Mouse (Mus musculus) intestine, embryonic 14.5 days (tissue): ENCODE results near the gene Abraxas2. TPM values are rescaled to one million over a fixed set of nuclear protein-coding genes. Genes with fewer than 3 reads are reported as not detected.

Source experiments
- ATAC-seq: fragments of 200-750 bp; cut with Nextera tagmentation; replicated peaks from 2 replicates; pipeline ENCODE4 v1.8.0; 2017; ENCODE audit warnings: low read depth, moderate number of reproducible peaks, moderate TSS enrichment, moderate library complexity; ENCODE audit not compliant: low FRiP score, low TSS enrichment
- DNase-seq: peaks from one replicate; pipeline ENCODE4 v3.0.0-alpha.2; 2018; ENCODE audit warnings: low spot score
- H3K27ac ChIP-seq: fragments of 300-500 bp; sonication (generic); 2 replicates; pipeline ENCODE4 v1.5.1; 2014; ENCODE audit warnings: low read depth, mild to moderate bottlenecking, control low read depth
- H3K27me3 ChIP-seq: fragments of 300-500 bp; sonication (generic); replicated peaks from 2 replicates; pipeline ENCODE4 v1.6.1; 2014; ENCODE audit warnings: low read length, control low read depth; ENCODE audit not compliant: control insufficient read depth, insufficient read depth
- H3K36me3 ChIP-seq: fragments of 300-500 bp; sonication (generic); 2 replicates; pipeline ENCODE4 v1.6.1; 2014; ENCODE audit warnings: low read length, control low read depth; ENCODE audit not compliant: control insufficient read depth, insufficient read depth
- H3K4me1 ChIP-seq: fragments of 300-500 bp; sonication (generic); replicated peaks from 2 replicates; pipeline ENCODE4 v1.6.1; 2014; ENCODE audit warnings: low read length, control low read depth, mixed read lengths; ENCODE audit not compliant: control insufficient read depth, insufficient read depth
- H3K4me2 ChIP-seq: fragments of 300-500 bp; sonication (generic); 2 replicates; pipeline ENCODE4 v1.6.1; 2014; ENCODE audit warnings: low read length
- H3K4me3 ChIP-seq: fragments of 300-500 bp; sonication (generic); 2 replicates; pipeline ENCODE4 v1.5.1; 2014; ENCODE audit warnings: low read depth, low read length, control low read depth, mixed read lengths
- H3K9ac ChIP-seq: fragments of 300-500 bp; sonication (generic); 2 replicates; pipeline ENCODE4 v1.6.1; 2014; ENCODE audit warnings: mild to moderate bottlenecking, low read length
- H3K9me3 ChIP-seq: fragments of 300-500 bp; sonication (generic); 2 replicates; pipeline ENCODE4 v1.6.1; 2016; ENCODE audit warnings: low read length, control low read depth; ENCODE audit not compliant: control insufficient read depth
- WGBS: fragments of 180-500 bp; shearing (Covaris S2); extraction: QIAGEN DNeasy Blood & Tissue Kit; methylation state at CpG from one replicate; pipeline ENCODE4 v1.1.7; 2014; 5-methylcytosine and 5-hydroxymethylcytosine counted together
- polyA plus RNA-seq: library from polyadenylated mRNA; unstranded; fragments of >200 nt; fragmentation: Nextera tagmentation; extraction: Ambion mirVana; gene quantifications from 2 replicates; pipeline ENCODE4 v1.2.1, GENCODE M21; 2014

The Abraxas2 gene
- polyA plus RNA-seq, 1 experiment from 2014 or later, result 33.5 TPM

DNA sequence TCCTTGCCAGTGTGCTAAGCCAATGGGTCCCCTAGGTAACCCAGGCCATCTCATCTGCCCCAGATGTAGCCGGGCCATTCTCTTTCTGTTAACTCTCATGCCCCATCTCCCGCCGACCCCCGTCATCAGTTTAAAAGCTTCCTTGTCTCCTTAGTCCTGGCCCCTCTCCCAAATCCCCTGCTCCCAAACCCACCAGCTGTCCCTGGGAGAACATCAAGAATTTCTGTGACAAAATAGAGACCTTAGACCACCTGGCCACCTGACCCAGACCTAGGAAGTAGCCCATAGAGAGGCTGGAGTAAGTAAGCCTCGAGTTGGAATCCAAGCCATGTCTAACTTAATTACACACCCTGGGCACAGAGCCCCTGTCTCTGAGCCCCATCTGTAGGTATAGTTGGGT lies 31.2 kb downstream of the Abraxas2 start:
- Histone ChIP-seq H3K27ac (no peak overlapping the region), H3K9me3 (no peaks in the 10 kb centered on the region), H3K36me3 (0 out of 2 replicates have a peak, but pooled peaks cover 5% of the 10 kb centered on the region), H3K4me1 (0 out of 2 replicates have a peak, but pooled peaks cover 4% of the 10 kb centered on the region), H3K4me2 (no peak overlapping the region), H3K27me3 (no peaks in the 10 kb centered on the region), H3K9ac (no peak overlapping the region), H3K4me3 (no peak overlapping the region)
- ATAC-seq (no peak), DNase-seq (no peak)
- WGBS, result 90% methylated on average over 5 of the region's 5 CpGs

DNA sequence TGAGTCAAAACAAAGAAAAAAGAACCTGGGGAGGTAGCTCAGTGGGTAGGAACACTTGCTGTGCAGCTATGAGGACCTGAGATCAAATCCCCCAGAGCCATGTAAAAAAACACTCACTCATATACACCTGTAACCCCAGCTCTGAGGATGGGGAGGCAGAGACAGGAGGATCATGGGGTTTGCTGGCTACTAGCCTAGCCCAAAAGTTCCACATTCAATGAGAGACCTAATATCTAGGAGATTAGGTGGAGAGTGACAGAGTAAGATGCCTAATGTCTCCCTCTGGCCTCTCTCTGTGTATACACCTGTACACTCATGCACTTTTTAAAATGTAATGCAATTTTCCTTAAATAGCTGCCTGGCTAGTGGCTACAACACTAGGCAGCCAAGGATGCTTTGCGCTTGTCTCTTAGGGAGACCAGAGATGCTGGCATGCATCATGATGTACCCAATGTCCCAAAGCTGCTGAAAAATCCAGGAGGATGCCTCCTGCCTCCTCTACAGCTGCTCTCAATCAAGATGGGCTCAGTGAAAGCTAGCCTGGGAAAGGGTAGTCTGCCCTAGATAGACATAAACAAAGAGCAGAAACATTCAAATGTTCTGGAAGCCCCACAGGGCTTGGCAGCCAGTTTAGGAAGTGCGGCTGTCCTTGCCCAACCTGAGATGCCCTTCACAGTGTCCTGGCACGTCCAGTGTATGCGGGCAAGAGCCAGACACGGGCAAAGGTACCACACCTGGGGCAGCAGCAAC lies 32.7 kb downstream of the Abraxas2 start:
- Histone ChIP-seq H3K4me3 (no peak overlapping the region), H3K27ac (no peak overlapping the region), H3K36me3 (no peaks in the 10 kb centered on the region), H3K9ac (no peak overlapping the region), H3K9me3 (no peaks in the 10 kb centered on the region), H3K4me1 (0 out of 2 replicates have a peak, but pooled peaks cover 4% of the 10 kb centered on the region), H3K4me2 (no peak overlapping the region), H3K27me3 (no peaks in the 10 kb centered on the region)
- ATAC-seq, result no peak
- no peak for DNase-seq
- 77% methylated on average over 5 of the region's 5 CpGs for WGBS

DNA sequence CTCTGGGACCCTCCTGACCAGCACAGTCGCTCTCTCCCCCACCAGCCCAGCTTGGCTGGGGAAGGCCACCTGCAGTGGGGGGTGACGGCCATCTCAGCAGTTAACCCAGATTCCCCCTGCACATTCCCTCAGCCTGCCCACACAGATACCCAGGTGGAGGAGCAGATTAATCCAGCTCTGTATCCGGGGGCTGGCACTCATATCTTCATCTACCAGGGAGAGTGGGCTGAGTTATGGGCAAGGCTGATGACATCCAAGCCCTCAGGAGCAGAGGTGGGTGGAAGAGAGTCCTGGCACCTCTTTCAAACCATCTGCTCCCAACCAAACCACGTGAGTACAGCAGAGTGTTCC lies 33.3 kb downstream of the Abraxas2 start:
- H3K4me2 ChIP-seq, result no peak overlapping the region
- 55% methylated on average over 4 of the region's 4 CpGs for WGBS
- no peaks in the 10 kb centered on the region for H3K4me1 ChIP-seq
- no peak for DNase-seq
- no peak for ATAC-seq
- no peaks in the 10 kb centered on the region for H3K36me3 ChIP-seq
- no peak overlapping the region for H3K4me3 ChIP-seq
- no peak overlapping the region for H3K27ac ChIP-seq
- no peaks in the 10 kb centered on the region for H3K27me3 ChIP-seq
- no peak overlapping the region for H3K9ac ChIP-seq
- H3K9me3 ChIP-seq, result no peaks in the 10 kb centered on the region

DNA sequence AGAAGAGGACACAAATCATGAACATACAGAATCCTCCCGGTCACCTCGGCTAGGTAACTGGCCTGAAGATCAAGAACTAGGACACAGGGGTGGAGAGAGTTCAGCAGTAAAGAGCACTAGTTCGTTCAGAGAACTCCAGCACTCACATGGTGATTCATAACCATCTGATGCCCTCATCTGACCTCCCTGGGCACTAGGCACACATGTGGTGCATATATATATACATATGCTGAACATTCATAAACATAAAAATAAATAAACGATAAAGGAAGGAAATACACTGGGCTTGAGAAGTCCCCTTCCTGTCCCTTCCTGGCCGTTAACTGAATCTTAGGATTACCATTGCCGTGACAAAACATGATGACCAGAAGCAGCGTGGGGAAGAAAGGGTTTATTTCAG lies 33.8 kb downstream of the Abraxas2 start:
- Histone ChIP-seq H3K36me3 (no peaks in the 10 kb centered on the region), H3K4me1 (no peaks in the 10 kb centered on the region), H3K9ac (no peak overlapping the region), H3K27me3 (no peaks in the 10 kb centered on the region), H3K27ac (no peak overlapping the region), H3K4me3 (no peak overlapping the region), H3K4me2 (no peak overlapping the region), H3K9me3 (no peaks in the 10 kb centered on the region)
- WGBS, result 63% methylated on average over 7 of the region's 7 CpGs
- ATAC-seq (no peak), DNase-seq (no peak)

- DNase-seq, result no peak
- Histone ChIP-seq H3K9me3 (no peaks in the 10 kb centered on the region), H3K4me1 (no peaks in the 10 kb centered on the region), H3K27me3 (no peaks in the 10 kb centered on the region), H3K9ac (no peak overlapping the region), H3K27ac (no peak overlapping the region), H3K4me3 (no peak overlapping the region), H3K36me3 (no peaks in the 10 kb centered on the region), H3K4me2 (no peak overlapping the region)
- 87% methylated on average over 1 of the region's 1 CpGs for WGBS
- no peak for ATAC-seq
Observed at GRCm38 (mm10) chr7:132893336-132893735, 34.3 kb downstream of the Abraxas2 start.

GRCm38 (mm10) chr7:132894841-132895555 lies 36.0 kb downstream of the Abraxas2 start:
- no peaks in the 10 kb centered on the region for H3K4me1 ChIP-seq
- DNase-seq (no peak), ATAC-seq (no peak)
- no peak overlapping the region for H3K4me3 ChIP-seq
- no peaks in the 10 kb centered on the region for H3K9me3 ChIP-seq
- no peak overlapping the region for H3K9ac ChIP-seq
- no peaks in the 10 kb centered on the region for H3K36me3 ChIP-seq
- no peaks in the 10 kb centered on the region for H3K27me3 ChIP-seq
- no peak overlapping the region for H3K4me2 ChIP-seq
- 64% methylated on average over 7 of the region's 7 CpGs for WGBS
- H3K27ac ChIP-seq, result no peak overlapping the region

DNA sequence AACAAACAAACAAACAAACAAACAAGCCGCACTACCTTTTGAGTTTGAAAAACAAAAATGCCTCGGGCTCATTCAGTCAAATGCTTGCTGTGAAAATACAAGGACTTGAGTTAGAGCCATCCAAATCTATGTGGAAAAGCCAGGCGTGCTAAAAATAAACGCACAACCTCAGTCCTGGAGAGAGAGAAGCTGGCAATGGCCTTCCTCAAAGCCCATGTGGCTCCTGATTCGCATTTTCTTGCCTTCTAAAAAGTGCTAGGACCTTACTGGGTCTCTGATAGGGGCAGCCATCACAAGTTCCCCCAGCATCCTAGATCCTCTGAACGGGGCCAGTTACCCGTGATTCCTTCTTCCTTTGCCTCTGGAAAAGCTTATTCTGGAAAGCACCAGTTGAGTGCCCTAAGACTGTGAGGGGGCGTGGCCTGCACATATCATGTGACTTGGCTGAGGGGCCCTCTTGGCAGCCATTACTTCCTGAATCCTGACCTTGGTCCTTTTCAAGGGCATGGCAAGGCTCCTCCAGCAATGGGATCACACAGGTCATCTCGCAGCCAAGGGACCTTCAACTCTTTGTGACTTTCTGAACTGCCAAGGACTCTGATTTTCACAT lies 37.3 kb downstream of the Abraxas2 start:
- no peak for DNase-seq
- Histone ChIP-seq H3K4me1 (no peaks in the 10 kb centered on the region), H3K36me3 (no peaks in the 10 kb centered on the region), H3K27me3 (no peaks in the 10 kb centered on the region), H3K4me2 (no peak overlapping the region), H3K27ac (no peak overlapping the region), H3K9me3 (no peaks in the 10 kb centered on the region), H3K4me3 (no peak overlapping the region), H3K9ac (no peak overlapping the region)
- ATAC-seq, result no peak
- 84% methylated on average over 9 of the region's 9 CpGs for WGBS

DNA sequence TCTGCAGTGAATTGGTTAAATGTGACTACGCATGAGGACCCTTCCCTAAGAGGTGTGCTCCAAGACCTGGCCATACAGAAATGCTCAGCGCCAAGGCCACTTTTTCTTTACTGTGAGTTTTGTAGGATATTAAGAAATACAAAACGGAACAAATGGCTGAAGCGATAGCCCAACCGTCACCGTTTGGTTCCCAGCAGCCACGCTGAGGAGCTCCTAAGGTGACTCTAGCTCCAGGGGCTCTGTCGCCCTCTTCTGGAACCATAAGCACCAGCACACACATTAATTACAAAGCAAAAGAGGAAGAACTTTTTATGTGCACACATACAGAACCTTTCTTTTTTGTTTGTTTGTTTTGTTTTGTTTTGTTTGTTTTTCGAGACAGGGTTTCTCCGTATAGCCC lies 38.2 kb downstream of the Abraxas2 start:
- H3K9me3 ChIP-seq, result no peaks in the 10 kb centered on the region
- no peaks in the 10 kb centered on the region for H3K4me1 ChIP-seq
- no peak overlapping the region for H3K27ac ChIP-seq
- WGBS, result 78% methylated on average over 10 of the region's 10 CpGs
- DNase-seq (no peak), ATAC-seq (no peak)
- H3K9ac ChIP-seq, result no peak overlapping the region
- H3K4me3 ChIP-seq, result no peak overlapping the region
- H3K27me3 ChIP-seq, result no peaks in the 10 kb centered on the region
- no peak overlapping the region for H3K4me2 ChIP-seq
- H3K36me3 ChIP-seq, result no peaks in the 10 kb centered on the region
